Mouse (Mus musculus): Measurements from ENCODE around the gene Klhl31. TPM values are rescaled to one million over a fixed set of nuclear protein-coding genes. Genes with fewer than 3 reads are reported as not detected.

Gene Klhl31
- not detected in 2 replicates for total RNA-seq (2014; fragmentation: Nextera tagmentation)
- under 0.01 and 0.05 TPM in 2 replicates for total RNA-seq (2017)
- not detected in 2 replicates for polyA plus RNA-seq (2012)

GRCm38 (mm10) chr9:77636450-77636951 is at the start of gene Klhl31:
Klhl31 (plus strand) TSS chr9:77636500.
- no peak for DNase-seq (ENCODE audit: low spot score)
- no peak for TF ChIP-seq GATA1 (IDR thresholded peaks at IDR 0.05; ENCODE audit: borderline replicate concordance, low read length)
- TF ChIP-seq GATA2 (IDR thresholded peaks at IDR 0.05; ENCODE audit: borderline replicate concordance, low read depth, low read length), result no peak
- TF ChIP-seq TAL1 (conservative IDR thresholded peaks at IDR 0.05; ENCODE audit: low read depth, low read length), result no peak

GRCm38 (mm10) chr9:77586806-77587591 is 49.3 kb upstream of the Klhl31 start:
- ATAC-seq (ENCODE audit: extremely low read depth, insufficient number of reproducible peaks, low FRiP score, poor library complexity, severe bottlenecking) (no peak), DNase-seq (ENCODE audit: low spot score) (no peak)
- Histone ChIP-seq H3K36me3 (replicated peaks) (no peaks in the 10 kb centered on the region), H3K27me3 (ENCODE audit: insufficient read depth, low read length) (no peaks in the 10 kb centered on the region), H3K4me1 (ENCODE audit: insufficient read depth, low read depth, low read length) (no peaks in the 10 kb centered on the region), H3K9me3 (replicated peaks) (no peaks in the 10 kb centered on the region), H3K4me3 (ENCODE audit: low read depth, low read length) (no peak overlapping the region)
- TF ChIP-seq POLR2AphosphoS5 (IDR thresholded peaks at IDR 0.05; ENCODE audit: insufficient replicate concordance, low read depth, low read length), result no peak
- no peak for TF ChIP-seq GATA2 (IDR thresholded peaks at IDR 0.05; ENCODE audit: borderline replicate concordance, low read depth, low read length)
- no peak for TF ChIP-seq CTCF (IDR thresholded peaks at IDR 0.05; ENCODE audit: low read depth, low read length)
- no peak for TF ChIP-seq GATA1 (IDR thresholded peaks at IDR 0.05; ENCODE audit: borderline replicate concordance, low read length)
- TF ChIP-seq TAL1 (conservative IDR thresholded peaks at IDR 0.05; ENCODE audit: low read depth, low read length), result no peak

More at GRCm38 (mm10) chr9:77636450-77636951, at the start of gene Klhl31:
- no peaks in the 10 kb centered on the region for H3K36me3 ChIP-seq (replicated peaks)
- no peak for ATAC-seq (ENCODE audit: extremely low read depth, insufficient number of reproducible peaks, low FRiP score, poor library complexity, severe bottlenecking)
- no peak within 1 kb of the TSS for H3K4me3 ChIP-seq (ENCODE audit: low read depth, low read length)
- H3K9me3 ChIP-seq (replicated peaks), result no peaks in the 10 kb centered on the region
- no peaks in the 10 kb centered on the region for H3K4me1 ChIP-seq (ENCODE audit: insufficient read depth, low read depth, low read length)
- no peaks in the 10 kb centered on the region for H3K27me3 ChIP-seq (ENCODE audit: insufficient read depth, low read length)

GRCm38 (mm10) chr9:77587616-77588015 is 48.7 kb upstream of the Klhl31 start:
- Histone ChIP-seq H3K4me3 (ENCODE audit: low read depth, low read length) (no peak overlapping the region), H3K4me1 (ENCODE audit: insufficient read depth, low read depth, low read length) (no peaks in the 10 kb centered on the region), H3K36me3 (replicated peaks) (no peaks in the 10 kb centered on the region), H3K27me3 (ENCODE audit: insufficient read depth, low read length) (no peaks in the 10 kb centered on the region), H3K9me3 (replicated peaks) (no peaks in the 10 kb centered on the region)
- ATAC-seq (ENCODE audit: extremely low read depth, insufficient number of reproducible peaks, low FRiP score, poor library complexity, severe bottlenecking) (no peak), DNase-seq (ENCODE audit: low spot score) (no peak)
- TF ChIP-seq TAL1 (conservative IDR thresholded peaks at IDR 0.05; ENCODE audit: low read depth, low read length) (no peak), GATA2 (IDR thresholded peaks at IDR 0.05; ENCODE audit: borderline replicate concordance, low read depth, low read length) (no peak), POLR2AphosphoS5 (IDR thresholded peaks at IDR 0.05; ENCODE audit: insufficient replicate concordance, low read depth, low read length) (no peak), CTCF (IDR thresholded peaks at IDR 0.05; ENCODE audit: low read depth, low read length) (no peak), GATA1 (IDR thresholded peaks at IDR 0.05; ENCODE audit: borderline replicate concordance, low read length) (no peak)

GRCm38 (mm10) chr9:77589496-77589895 is 46.8 kb upstream of the Klhl31 start:
- no peak for TF ChIP-seq GATA1 (IDR thresholded peaks at IDR 0.05; ENCODE audit: borderline replicate concordance, low read length)
- TF ChIP-seq TAL1 (conservative IDR thresholded peaks at IDR 0.05; ENCODE audit: low read depth, low read length), result no peak
- TF ChIP-seq GATA2 (IDR thresholded peaks at IDR 0.05; ENCODE audit: borderline replicate concordance, low read depth, low read length), result no peak
- TF ChIP-seq CTCF (IDR thresholded peaks at IDR 0.05; ENCODE audit: low read depth, low read length), result no peak
- no peak for TF ChIP-seq POLR2AphosphoS5 (IDR thresholded peaks at IDR 0.05; ENCODE audit: insufficient replicate concordance, low read depth, low read length)
- no peaks in the 10 kb centered on the region for H3K36me3 ChIP-seq (replicated peaks)
- no peak overlapping the region for H3K4me3 ChIP-seq (ENCODE audit: low read depth, low read length)
- DNase-seq (ENCODE audit: low spot score), result no peak
- H3K4me1 ChIP-seq (ENCODE audit: insufficient read depth, low read depth, low read length), result no peaks in the 10 kb centered on the region
- no peaks in the 10 kb centered on the region for H3K9me3 ChIP-seq (replicated peaks)
- ATAC-seq (ENCODE audit: extremely low read depth, insufficient number of reproducible peaks, low FRiP score, poor library complexity, severe bottlenecking), result no peak
- no peaks in the 10 kb centered on the region for H3K27me3 ChIP-seq (ENCODE audit: insufficient read depth, low read length)

GRCm38 (mm10) chr9:77592423-77592822 is 43.9 kb upstream of the Klhl31 start:
- H3K36me3 ChIP-seq (replicated peaks), result no peaks in the 10 kb centered on the region

GRCm38 (mm10) chr9:77595006-77595626 is 41.2 kb upstream of the Klhl31 start:
- no peak for ATAC-seq (ENCODE audit: extremely low read depth, insufficient number of reproducible peaks, low FRiP score, poor library complexity, severe bottlenecking)

More at GRCm38 (mm10) chr9:77592423-77592822, 43.9 kb upstream of the Klhl31 start:
- Histone ChIP-seq H3K9me3 (replicated peaks) (no peaks in the 10 kb centered on the region), H3K27me3 (ENCODE audit: insufficient read depth, low read length) (no peaks in the 10 kb centered on the region), H3K4me1 (ENCODE audit: insufficient read depth, low read depth, low read length) (no peaks in the 10 kb centered on the region), H3K4me3 (ENCODE audit: low read depth, low read length) (no peak overlapping the region)
- ATAC-seq (ENCODE audit: extremely low read depth, insufficient number of reproducible peaks, low FRiP score, poor library complexity, severe bottlenecking), result no peak
- no peak for TF ChIP-seq GATA2 (IDR thresholded peaks at IDR 0.05; ENCODE audit: borderline replicate concordance, low read depth, low read length)
- TF ChIP-seq TAL1 (conservative IDR thresholded peaks at IDR 0.05; ENCODE audit: low read depth, low read length), result no peak
- no peak for TF ChIP-seq GATA1 (IDR thresholded peaks at IDR 0.05; ENCODE audit: borderline replicate concordance, low read length)
- no peak for TF ChIP-seq CTCF (IDR thresholded peaks at IDR 0.05; ENCODE audit: low read depth, low read length)
- TF ChIP-seq POLR2AphosphoS5 (IDR thresholded peaks at IDR 0.05; ENCODE audit: insufficient replicate concordance, low read depth, low read length), result no peak
- no peak for DNase-seq (ENCODE audit: low spot score)

More at GRCm38 (mm10) chr9:77595006-77595626, 41.2 kb upstream of the Klhl31 start:
- no peak for TF ChIP-seq TAL1 (conservative IDR thresholded peaks at IDR 0.05; ENCODE audit: low read depth, low read length)
- TF ChIP-seq GATA1 (IDR thresholded peaks at IDR 0.05; ENCODE audit: borderline replicate concordance, low read length), result no peak
- TF ChIP-seq CTCF (IDR thresholded peaks at IDR 0.05; ENCODE audit: low read depth, low read length), result no peak
- no peak for TF ChIP-seq POLR2AphosphoS5 (IDR thresholded peaks at IDR 0.05; ENCODE audit: insufficient replicate concordance, low read depth, low read length)
- no peak for TF ChIP-seq GATA2 (IDR thresholded peaks at IDR 0.05; ENCODE audit: borderline replicate concordance, low read depth, low read length)
- DNase-seq (ENCODE audit: low spot score), result no peak
- Histone ChIP-seq H3K4me1 (ENCODE audit: insufficient read depth, low read depth, low read length) (no peaks in the 10 kb centered on the region; the same call in 1 of the 2 replicates), H3K9me3 (replicated peaks) (no peaks in the 10 kb centered on the region), H3K4me3 (ENCODE audit: low read depth, low read length) (no peak overlapping the region), H3K27me3 (ENCODE audit: insufficient read depth, low read length) (no peaks in the 10 kb centered on the region), H3K36me3 (replicated peaks) (no peaks in the 10 kb centered on the region)

Measured in G1E (cell line).